Mouse (Mus musculus): ENCODE results near the gene Pamr1. TPM values are rescaled to one million over a fixed set of nuclear protein-coding genes. Genes with fewer than 3 reads are reported as not detected.

The Pamr1 gene
- 6.6 and 7.2 TPM in 2 replicates for polyA plus RNA-seq (2015; fragmentation: Nextera tagmentation; extraction: Ambion mirVana)

DNA sequence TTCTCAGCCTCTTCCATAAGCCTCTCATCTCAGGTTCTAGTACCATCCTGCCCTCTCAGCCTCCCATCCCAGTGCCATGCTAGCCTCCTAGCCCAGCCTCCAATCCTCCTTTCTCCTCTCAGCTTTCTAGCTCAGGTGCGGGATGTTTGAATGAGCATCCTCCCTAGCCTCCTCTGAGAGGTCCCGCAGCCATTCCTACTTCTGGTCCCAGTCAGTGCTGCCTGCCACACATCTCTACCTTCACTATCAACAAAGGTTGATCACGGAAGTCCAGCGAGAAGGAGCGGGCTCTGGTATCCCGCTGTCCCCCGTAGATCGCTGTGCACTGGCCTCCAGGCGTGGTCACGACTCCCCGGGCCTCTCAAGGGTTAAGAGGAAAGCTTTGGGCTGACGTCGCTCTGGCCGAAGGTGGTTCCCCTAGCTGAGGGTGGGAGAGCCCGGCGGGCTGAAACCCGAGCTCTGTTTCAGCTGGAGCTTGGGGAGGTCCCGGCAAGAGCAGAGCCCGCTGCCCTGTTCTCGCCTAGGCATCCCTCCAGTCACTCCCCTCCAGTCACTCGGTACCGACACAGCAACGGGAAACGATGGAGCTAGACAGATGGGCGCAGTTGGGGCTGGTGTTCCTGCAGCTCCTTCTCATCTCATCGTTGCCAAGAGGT is at the start of gene Pamr1:
Pamr1 (plus strand) TSS at position 402 of the 656 bp plus-strand sequence.
- Histone ChIP-seq H3K36me3 (replicated peaks) (no peaks in the 10 kb centered on the region), H3K27me3 (replicated peaks) (peaks cover 8% of the 10 kb centered on the region), H3K4me2 (peak within 1 kb of the TSS; percentile 95), H3K9me3 (no peaks in the 10 kb centered on the region), H3K27ac (no peak within 1 kb of the TSS), H3K4me1 (peaks cover 12% of the 10 kb centered on the region; the same call in 1 of the 2 replicates), H3K9ac (peak within 1 kb of the TSS; percentile 53), H3K4me3 (peak within 1 kb of the TSS; percentile 47)
- peak; percentile 78 for ATAC-seq (replicated peaks)
- WGBS: under 1% methylated on average over 26 of the region's 26 CpGs

DNA sequence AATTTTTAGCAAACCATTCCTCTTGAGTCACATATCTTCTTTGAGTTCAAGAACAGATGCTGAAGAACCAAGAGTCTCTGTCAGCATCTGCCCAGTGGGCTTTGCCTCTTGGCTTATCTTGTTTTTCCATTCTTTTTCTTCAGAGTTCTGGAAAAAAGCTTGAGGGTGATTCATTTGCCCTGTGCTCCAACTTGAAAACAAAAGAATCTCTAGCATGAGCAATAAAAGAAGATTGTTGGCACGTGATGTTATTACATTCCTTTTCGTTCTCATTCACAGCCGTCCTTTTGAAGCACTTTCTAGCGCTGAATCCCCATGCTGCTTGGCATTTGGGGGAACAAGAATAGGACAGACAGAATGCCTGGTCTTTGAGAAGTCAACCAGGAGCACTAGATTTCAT is 42.2 kb upstream of the Pamr1 start:
- ATAC-seq (replicated peaks): no peak
- no peaks in the 10 kb centered on the region; the same call in 1 of the 2 replicates for H3K9me3 ChIP-seq
- no peak overlapping the region for H3K4me2 ChIP-seq
- no peaks in the 10 kb centered on the region for H3K36me3 ChIP-seq (replicated peaks)
- no peaks in the 10 kb centered on the region for H3K4me1 ChIP-seq
- no peaks in the 10 kb centered on the region for H3K27me3 ChIP-seq (replicated peaks)
- no peak overlapping the region for H3K4me3 ChIP-seq
- no peak overlapping the region for H3K27ac ChIP-seq
- no peak overlapping the region for H3K9ac ChIP-seq
- WGBS: 56% methylated on average over 4 of the region's 4 CpGs

DNA sequence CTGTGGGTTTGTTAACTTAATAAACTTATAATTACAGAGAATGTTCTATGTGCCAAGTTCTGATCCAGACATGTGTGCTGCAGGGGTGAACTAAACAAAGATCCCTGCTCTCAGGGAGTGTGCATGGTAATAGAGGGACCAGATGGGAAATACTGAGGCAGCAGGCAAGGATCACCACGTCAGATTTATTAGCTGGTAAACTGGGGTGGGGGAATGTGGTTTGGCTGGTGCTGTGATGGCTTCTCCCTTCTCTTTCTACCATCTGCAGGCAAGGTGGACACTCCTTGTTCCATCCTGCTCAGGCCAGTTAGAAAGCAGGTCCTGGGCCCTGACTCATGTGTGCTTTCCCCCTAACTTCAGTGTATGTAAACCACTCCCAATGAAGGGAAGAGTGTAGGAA is 41.7 kb upstream of the Pamr1 start:
- no peaks in the 10 kb centered on the region for H3K36me3 ChIP-seq (replicated peaks)
- ATAC-seq (replicated peaks): no peak
- no peak overlapping the region for H3K9ac ChIP-seq
- H3K27ac ChIP-seq: no peak overlapping the region
- no peak overlapping the region for H3K4me2 ChIP-seq
- no peak overlapping the region for H3K4me3 ChIP-seq
- H3K9me3 ChIP-seq: no peaks in the 10 kb centered on the region; the same call in 1 of the 2 replicates
- no peaks in the 10 kb centered on the region for H3K4me1 ChIP-seq
- no peaks in the 10 kb centered on the region for H3K27me3 ChIP-seq (replicated peaks)
- WGBS: 60% methylated on average over 1 of the region's 1 CpGs

DNA sequence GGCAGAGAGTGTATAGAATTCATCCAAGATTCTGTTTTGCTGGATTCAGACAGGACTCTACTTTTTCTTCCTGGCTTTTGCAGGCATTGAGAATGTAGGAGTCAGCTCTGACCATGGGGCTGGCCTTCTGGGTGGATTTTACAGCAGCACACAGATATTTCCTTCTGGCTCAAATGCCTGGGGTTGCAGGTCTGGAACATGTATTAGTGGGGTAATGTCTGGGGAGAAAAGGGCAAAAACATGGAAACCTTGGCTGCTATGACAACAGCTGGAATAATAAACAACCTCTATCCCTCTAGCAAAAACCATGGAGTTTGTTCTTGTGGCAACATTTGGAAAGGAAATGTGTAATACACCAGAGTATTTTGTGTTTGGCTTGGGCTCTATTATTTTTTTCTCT is 29.9 kb upstream of the Pamr1 start:
- Histone ChIP-seq H3K9me3 (no peaks in the 10 kb centered on the region), H3K4me3 (no peak overlapping the region), H3K36me3 (replicated peaks) (no peaks in the 10 kb centered on the region), H3K4me2 (no peak overlapping the region), H3K4me1 (no peaks in the 10 kb centered on the region), H3K9ac (no peak overlapping the region), H3K27me3 (replicated peaks) (no peaks in the 10 kb centered on the region), H3K27ac (no peak overlapping the region)
- no peak for ATAC-seq (replicated peaks)

DNA sequence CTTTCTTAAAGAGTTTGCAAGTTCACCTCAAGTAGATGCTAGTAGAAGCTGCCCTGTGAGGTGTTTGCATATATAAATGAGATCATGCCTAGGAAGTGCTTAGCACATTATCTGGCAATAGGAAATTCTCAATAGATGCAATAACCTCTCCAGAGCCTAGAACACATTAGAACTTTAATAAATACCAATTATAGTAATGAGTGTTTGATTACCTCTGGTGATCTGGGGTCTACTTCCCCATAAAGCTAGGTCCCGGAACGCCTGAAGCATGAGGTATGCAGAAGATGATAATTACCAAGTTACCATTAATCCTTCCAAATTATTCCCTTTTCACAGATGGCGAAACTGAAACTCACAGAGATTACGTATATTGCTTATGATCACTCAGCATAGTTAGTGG is 22.2 kb upstream of the Pamr1 start:
- Histone ChIP-seq H3K36me3 (replicated peaks) (no peaks in the 10 kb centered on the region), H3K9me3 (no peaks in the 10 kb centered on the region), H3K4me1 (no peaks in the 10 kb centered on the region), H3K4me3 (no peak overlapping the region), H3K27me3 (replicated peaks) (no peaks in the 10 kb centered on the region), H3K9ac (no peak overlapping the region), H3K4me2 (no peak overlapping the region), H3K27ac (no peak overlapping the region)
- WGBS: 86% methylated on average over 4 of the region's 4 CpGs
- no peak for ATAC-seq (replicated peaks)

DNA sequence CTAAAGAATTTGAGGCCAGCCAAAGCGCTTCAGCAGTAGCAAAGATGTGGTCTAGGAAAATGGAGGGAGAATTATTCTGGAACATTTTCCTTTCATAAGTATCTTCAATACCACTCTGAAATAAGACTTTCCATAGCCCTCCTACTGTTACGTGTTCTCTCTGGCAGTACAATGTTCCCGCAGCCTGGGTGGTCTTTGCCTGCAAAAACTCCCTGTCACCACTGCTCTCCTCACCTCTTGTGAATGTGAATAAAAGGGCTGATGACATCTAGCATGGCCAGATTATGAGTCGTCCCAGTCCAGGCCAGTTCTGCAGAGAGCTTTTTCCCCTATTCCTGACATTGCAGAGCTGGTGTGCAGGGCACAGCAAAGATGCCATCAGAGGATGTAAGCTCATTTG is 16.4 kb upstream of the Pamr1 start:
- 66% methylated on average over 4 of the region's 4 CpGs for WGBS
- Histone ChIP-seq H3K4me2 (no peak overlapping the region), H3K27ac (no peak overlapping the region), H3K36me3 (replicated peaks) (no peaks in the 10 kb centered on the region), H3K4me1 (no peaks in the 10 kb centered on the region), H3K9ac (no peak overlapping the region), H3K27me3 (replicated peaks) (no peaks in the 10 kb centered on the region), H3K9me3 (no peaks in the 10 kb centered on the region), H3K4me3 (no peak overlapping the region)
- ATAC-seq (replicated peaks): no peak

DNA sequence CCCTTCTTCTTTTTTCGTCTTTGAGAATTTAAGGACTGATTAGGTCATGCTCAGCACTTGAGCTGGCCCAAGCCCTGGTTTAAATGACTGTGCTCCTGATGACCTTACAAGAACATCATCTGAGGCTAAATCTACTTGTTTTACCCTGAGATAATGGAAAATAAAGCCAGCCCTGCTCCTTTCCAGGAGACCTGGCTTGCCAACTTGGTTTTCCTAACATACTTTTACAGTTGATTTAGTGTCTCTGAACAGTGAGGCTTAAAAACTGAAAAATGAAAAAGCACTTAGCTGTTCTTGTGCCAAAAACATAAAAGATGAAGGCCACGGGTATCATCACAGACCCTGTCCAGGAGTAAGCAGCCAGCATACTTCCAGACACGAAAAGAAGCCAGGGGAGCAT is 13.0 kb upstream of the Pamr1 start:
- Histone ChIP-seq H3K27me3 (replicated peaks) (no peaks in the 10 kb centered on the region), H3K9me3 (no peaks in the 10 kb centered on the region), H3K4me2 (no peak overlapping the region), H3K4me1 (no peaks in the 10 kb centered on the region), H3K27ac (no peak overlapping the region), H3K36me3 (replicated peaks) (no peaks in the 10 kb centered on the region), H3K9ac (no peak overlapping the region), H3K4me3 (no peak overlapping the region)
- 69% methylated on average over 3 of the region's 3 CpGs for WGBS
- no peak for ATAC-seq (replicated peaks)

DNA sequence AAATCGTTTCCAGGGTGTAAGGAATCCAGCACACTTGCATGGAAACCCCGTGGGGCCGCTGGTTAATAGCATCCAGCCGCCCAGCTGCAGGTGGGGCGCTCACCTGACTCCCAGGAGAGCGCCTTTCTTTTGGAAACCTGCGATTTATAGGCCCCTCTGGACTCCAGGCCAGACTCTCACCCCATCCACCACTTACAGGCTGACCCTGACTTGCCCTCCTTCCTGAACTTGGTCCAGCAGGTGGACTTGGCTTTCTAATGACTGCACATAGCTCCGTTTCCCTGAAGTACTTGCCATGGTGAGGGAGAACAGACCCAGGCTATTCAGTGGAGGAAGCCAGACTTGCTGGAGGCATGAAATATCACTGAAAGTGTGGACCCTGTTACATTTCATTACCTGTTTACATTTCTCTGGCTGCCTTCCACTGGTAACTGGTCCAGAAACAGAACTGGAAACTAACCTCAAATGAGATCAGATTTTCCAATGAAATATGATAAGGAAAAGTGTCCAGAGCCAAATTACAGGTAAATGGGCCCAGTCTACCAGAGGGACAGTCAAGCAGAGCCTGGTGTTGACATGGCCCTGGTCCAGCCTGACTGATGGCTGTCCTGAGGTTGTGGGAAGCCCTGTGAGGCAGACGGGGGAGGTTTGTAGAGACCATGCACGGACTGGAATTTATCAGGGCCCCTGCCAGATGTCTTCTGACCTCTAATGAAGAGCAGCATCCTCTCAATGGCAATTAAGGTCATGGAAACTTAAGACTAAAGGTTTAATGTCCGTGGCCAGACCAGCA is 9.2 kb upstream of the Pamr1 start:
- WGBS: 61% methylated on average over 11 of the region's 11 CpGs
- no peaks in the 10 kb centered on the region for H3K36me3 ChIP-seq (replicated peaks)
- no peak for ATAC-seq (replicated peaks)
- H3K4me3 ChIP-seq: no peak overlapping the region
- H3K27ac ChIP-seq: no peak overlapping the region
- H3K27me3 ChIP-seq (replicated peaks): no peaks in the 10 kb centered on the region
- no peaks in the 10 kb centered on the region for H3K9me3 ChIP-seq
- H3K9ac ChIP-seq: no peak overlapping the region
- no peak overlapping the region for H3K4me2 ChIP-seq
- H3K4me1 ChIP-seq: no peaks in the 10 kb centered on the region

DNA sequence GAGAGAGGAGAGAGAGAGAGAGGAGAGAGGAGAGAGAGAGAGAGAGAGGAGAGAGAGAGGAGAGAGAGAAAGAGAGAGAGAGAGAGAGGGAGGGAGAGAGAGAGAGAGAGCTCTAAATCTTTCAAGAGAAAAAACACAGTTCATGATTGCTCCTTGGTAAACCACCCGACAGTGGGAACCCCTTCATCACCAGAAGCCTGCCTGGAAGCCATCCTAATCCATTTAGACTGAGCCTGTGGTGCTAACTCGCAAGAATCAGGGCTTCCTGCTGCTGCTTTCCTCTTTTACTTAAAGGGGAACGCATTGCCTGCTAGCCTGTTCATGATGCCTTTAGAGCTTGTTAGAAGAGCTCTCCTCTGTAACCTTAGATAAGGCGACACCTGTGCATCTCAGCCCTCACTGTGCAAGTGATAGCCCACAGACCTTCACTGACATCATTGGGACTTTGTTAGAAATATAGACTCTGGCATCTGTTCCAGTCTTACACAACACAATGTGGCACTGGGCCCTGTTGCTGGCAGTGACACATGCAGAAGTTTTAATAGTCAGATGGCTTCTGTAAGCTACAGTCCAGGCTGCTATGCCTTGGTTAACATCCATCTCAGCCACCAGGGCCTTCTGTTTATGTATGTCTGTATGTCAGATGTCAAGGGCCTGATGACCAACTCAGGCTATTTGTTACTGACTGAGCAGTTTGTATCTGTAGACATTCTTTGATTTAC is 8.2 kb upstream of the Pamr1 start:
- H3K9ac ChIP-seq: no peak overlapping the region
- WGBS: 33% methylated on average over 4 of the region's 4 CpGs

DNA sequence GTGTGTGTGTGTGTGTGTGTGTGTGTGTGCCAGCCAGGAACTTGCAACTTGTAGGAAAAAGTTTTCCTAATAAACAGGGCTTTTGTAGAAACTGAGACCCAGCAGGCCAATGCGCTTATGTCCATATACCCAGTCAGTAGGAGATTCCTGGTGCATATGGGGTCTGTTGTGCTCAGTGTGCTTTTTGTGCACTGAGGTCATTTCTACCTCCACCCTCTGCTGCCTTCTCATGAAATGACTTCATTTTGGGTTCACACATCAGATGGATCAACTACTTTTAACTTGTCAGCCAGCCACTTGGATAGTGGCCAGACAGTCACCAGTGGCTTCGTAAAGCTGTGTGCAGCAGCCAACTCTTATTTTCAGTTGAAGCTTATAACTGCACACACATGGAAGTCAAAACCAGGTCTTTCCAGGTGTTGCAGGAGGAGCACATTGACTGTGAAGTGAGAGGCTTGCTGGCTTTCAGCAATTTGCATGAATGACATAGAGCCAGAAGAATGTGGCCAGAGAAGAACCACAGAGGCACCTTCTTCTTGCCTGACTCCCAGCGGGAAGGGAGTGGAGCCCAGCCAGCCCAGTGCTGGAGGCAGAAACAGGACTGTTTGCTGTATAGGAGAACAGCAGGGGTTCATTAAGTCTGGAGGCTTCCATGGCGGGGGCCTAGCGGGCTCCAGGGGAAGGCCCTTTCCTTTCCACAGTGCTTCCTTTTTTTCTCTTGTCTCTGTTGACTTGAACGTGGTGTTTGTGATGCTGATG is 5.7 kb upstream of the Pamr1 start:
- Histone ChIP-seq H3K36me3 (replicated peaks) (no peaks in the 10 kb centered on the region), H3K27me3 (replicated peaks) (no peaks in the 10 kb centered on the region), H3K27ac (no peak overlapping the region), H3K4me1 (no peaks in the 10 kb centered on the region), H3K9me3 (no peaks in the 10 kb centered on the region), H3K4me2 (no peak overlapping the region), H3K9ac (no peak overlapping the region), H3K4me3 (no peak overlapping the region)
- 39% methylated on average over 6 of the region's 6 CpGs for WGBS
- no peak for ATAC-seq (replicated peaks)

More for the DNA sequence above, 8.2 kb upstream of the Pamr1 start:
- no peaks in the 10 kb centered on the region for H3K9me3 ChIP-seq
- H3K4me2 ChIP-seq: no peak overlapping the region
- H3K4me3 ChIP-seq: no peak overlapping the region
- H3K36me3 ChIP-seq (replicated peaks): no peaks in the 10 kb centered on the region
- no peaks in the 10 kb centered on the region for H3K27me3 ChIP-seq (replicated peaks)
- no peak for ATAC-seq (replicated peaks)
- no peaks in the 10 kb centered on the region for H3K4me1 ChIP-seq
- H3K27ac ChIP-seq: no peak overlapping the region

DNA sequence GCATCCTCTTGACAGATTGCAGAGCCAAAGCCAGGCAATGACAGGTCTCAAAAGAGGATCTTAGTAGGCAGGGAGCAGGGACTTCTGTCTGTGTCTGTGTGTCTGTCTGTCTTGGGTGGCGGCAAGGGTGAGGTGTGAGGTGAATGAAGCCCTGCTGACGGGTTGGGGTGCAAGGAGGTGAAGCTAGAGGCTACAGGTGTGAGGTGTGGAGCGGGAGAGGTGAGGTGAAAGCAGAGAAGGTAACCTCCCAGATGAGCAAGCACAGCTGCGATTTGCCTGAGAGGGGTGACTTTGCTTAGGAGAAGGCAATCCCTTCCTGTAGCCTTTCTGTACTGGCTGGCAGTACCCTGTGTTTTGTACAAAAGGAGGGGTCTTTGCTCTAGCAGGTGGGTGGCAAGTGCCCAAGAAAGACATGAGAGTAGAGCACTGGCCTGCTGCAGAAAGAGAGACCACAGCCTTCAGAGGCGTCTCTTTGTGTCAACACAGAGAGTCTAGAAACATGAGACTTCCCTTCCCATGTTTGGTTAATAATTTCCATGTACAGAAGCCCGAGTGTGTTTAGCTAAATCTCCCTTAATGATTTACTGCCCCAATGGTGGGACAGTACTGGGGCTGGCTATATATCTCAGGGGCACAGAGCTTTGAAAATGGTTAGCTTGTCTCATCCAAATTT is 1.2 kb downstream of the Pamr1 start:
- Histone ChIP-seq H3K4me3 (0 out of 2 replicates have a peak overlapping the region, but pooled peaks have one; percentile 8), H3K4me1 (peaks cover 12% of the 10 kb centered on the region; the same call in 1 of the 2 replicates), H3K4me2 (peak overlapping the region; percentile 95; the same call in 1 of the 2 replicates), H3K27me3 (replicated peaks) (peaks cover 8% of the 10 kb centered on the region), H3K9ac (no peak overlapping the region), H3K9me3 (no peaks in the 10 kb centered on the region), H3K36me3 (replicated peaks) (no peaks in the 10 kb centered on the region), H3K27ac (no peak overlapping the region)
- no peak for ATAC-seq (replicated peaks)
- whole genome bisulfite sequencing: 63% methylated on average over 6 of the region's 6 CpGs

All from midbrain, embryonic 15.5 days (tissue).